Mouse (Mus musculus) embryonic fibroblast, embryonic 13.5 days (primary cell): ENCODE measurements at regions not wholly inside any gene's neighbourhood (a gene's known extent, or its start where the extent isn't known, plus 50 kb on each side); places are given as distances from the start of the nearest gene placed in this dataset.

Source experiments
- H3K27ac ChIP-seq: 2 replicates; pipeline ENCODE4 v1.5.1; 2012; ENCODE audit warnings: low read length, control low read depth, inconsistent platforms; ENCODE audit not compliant: insufficient read depth
- H3K4me1 ChIP-seq: 2 replicates; pipeline ENCODE4 v1.6.1; 2011; ENCODE audit warnings: low read length; ENCODE audit not compliant: control insufficient read depth, insufficient read depth
- H3K4me3 ChIP-seq: 2 replicates; pipeline ENCODE4 v1.5.1; 2011; ENCODE audit warnings: mild to moderate bottlenecking, control low read depth, low read length; ENCODE audit not compliant: insufficient read depth
- CTCF ChIP-seq: IDR thresholded peaks from 2 replicates; pipeline ENCODE4 v1.5.1; 2011; ENCODE audit warnings: mild to moderate bottlenecking, control low read depth, low read length, moderate library complexity, borderline replicate concordance; ENCODE audit not compliant: insufficient read depth
- POLR2A ChIP-seq: IDR thresholded peaks from 2 replicates; pipeline ENCODE4 v1.6.1; 2011; ENCODE audit warnings: low read depth, mild to moderate bottlenecking, control low read depth, low read length, moderate library complexity

GRCm38 (mm10) chr19:54206819-54207218 is 162.9 kb downstream of the Adra2a start:
- Histone ChIP-seq H3K4me3 (no peak overlapping the region), H3K27ac (no peak overlapping the region), H3K4me1 (no peaks in the 10 kb centered on the region)
- TF ChIP-seq CTCF: no peak
- TF ChIP-seq POLR2A: no peak

DNA sequence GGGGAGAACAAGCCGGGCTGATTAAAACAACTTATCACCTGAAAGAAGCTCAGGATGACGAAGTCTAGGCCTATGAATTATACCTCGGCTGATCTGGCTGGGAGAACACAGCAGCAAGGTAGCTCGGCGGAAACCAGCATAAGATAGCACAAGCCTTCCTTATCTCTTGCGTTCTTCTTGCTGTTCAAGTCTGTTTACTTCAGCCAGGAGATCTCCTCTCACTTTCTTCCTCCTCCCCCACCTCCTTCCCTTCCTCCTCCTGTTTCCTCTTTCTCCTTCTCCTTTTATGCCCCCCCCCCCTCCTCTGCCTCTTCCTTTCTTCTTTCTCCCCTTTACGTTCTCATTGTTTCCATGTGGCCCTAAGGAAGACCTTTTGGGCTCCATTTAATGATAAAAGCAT is 168.2 kb downstream of the Adra2a start:
- no peaks in the 10 kb centered on the region for H3K4me1 ChIP-seq
- H3K27ac ChIP-seq: no peak overlapping the region
- TF ChIP-seq POLR2A (no peak), CTCF (no peak)
- H3K4me3 ChIP-seq: no peak overlapping the region

GRCm38 (mm10) chr19:54244176-54244575 is 200.2 kb downstream of the Adra2a start:
- Histone ChIP-seq H3K4me3 (no peak overlapping the region), H3K27ac (no peak overlapping the region), H3K4me1 (no peaks in the 10 kb centered on the region)
- TF ChIP-seq CTCF (no peak), POLR2A (no peak)

GRCm38 (mm10) chr19:54248256-54248936 is 204.4 kb downstream of the Adra2a start:
- Histone ChIP-seq H3K27ac (no peak overlapping the region), H3K4me1 (no peaks in the 10 kb centered on the region), H3K4me3 (no peak overlapping the region)
- no peak for TF ChIP-seq CTCF
- no peak for TF ChIP-seq POLR2A

GRCm38 (mm10) chr19:54252145-54252664 is 208.3 kb downstream of the Adra2a start:
- no peak for TF ChIP-seq CTCF
- Histone ChIP-seq H3K4me3 (no peak overlapping the region), H3K27ac (no peak overlapping the region), H3K4me1 (no peaks in the 10 kb centered on the region)

GRCm38 (mm10) chr19:54257889-54258288 is 213.9 kb downstream of the Adra2a start:
- TF ChIP-seq CTCF: no peak
- no peak for TF ChIP-seq POLR2A
- Histone ChIP-seq H3K4me3 (no peak overlapping the region), H3K27ac (no peak overlapping the region), H3K4me1 (no peaks in the 10 kb centered on the region)

GRCm38 (mm10) chr19:54259175-54259574 is 215.2 kb downstream of the Adra2a start:
- H3K4me1 ChIP-seq: no peaks in the 10 kb centered on the region
- no peak overlapping the region for H3K27ac ChIP-seq
- TF ChIP-seq POLR2A (no peak), CTCF (no peak)
- no peak overlapping the region for H3K4me3 ChIP-seq

DNA sequence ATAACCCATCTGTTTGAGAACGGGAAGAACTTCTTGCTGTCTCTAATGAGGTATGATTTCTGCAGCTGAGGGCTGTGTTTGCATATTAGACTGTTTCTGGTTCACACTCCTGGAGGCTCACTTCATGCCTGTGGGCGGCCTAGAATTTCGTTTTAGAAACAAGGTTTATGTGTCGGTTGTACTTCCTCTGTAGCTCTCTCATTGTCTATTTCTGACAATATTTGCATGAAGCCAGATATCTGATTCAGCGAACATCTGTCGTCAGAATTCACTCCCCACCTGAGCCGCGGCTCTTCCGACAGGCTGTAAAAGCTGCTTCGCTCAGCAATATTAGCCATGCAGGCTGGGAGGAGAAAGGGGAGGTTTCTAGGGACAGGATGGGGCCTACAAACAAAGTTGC is 233.4 kb downstream of the Adra2a start:
- Histone ChIP-seq H3K4me3 (no peak overlapping the region), H3K27ac (no peak overlapping the region), H3K4me1 (no peaks in the 10 kb centered on the region)
- TF ChIP-seq POLR2A (no peak), CTCF (no peak)

DNA sequence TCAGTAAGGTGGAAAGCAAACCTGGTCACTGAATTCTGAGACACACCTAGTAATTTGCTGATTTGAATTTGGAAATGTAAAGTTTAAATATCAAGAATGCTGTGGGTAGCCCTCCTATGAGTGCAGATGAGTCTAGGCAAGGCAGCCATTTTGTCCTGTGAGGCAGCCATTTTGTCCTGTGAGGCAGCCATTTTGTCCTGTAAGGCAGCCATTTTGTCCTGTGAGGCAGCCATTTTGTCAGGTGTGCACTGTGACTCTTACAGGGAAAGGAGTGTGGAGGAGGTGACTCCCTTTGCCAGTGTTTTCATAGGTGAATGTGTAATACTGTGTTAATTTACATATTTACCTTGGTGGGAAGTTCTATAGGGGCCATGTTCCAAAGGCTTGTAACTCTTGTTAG is 241.5 kb downstream of the Adra2a start:
- no peaks in the 10 kb centered on the region for H3K4me1 ChIP-seq
- H3K27ac ChIP-seq: no peak overlapping the region
- no peak for TF ChIP-seq POLR2A
- no peak for TF ChIP-seq CTCF
- no peak overlapping the region for H3K4me3 ChIP-seq

GRCm38 (mm10) chr19:54297663-54298388 is 253.9 kb downstream of the Adra2a start:
- H3K4me3 ChIP-seq: no peak overlapping the region
- no peak overlapping the region for H3K27ac ChIP-seq
- H3K4me1 ChIP-seq: no peaks in the 10 kb centered on the region
- no peak for TF ChIP-seq POLR2A
- no peak for TF ChIP-seq CTCF
